Mouse (Mus musculus) NIH3T3 (cell line): ENCODE data around the gene Sdr42e1.

ENCODE experiments used
- DNase-seq: peaks from one replicate; pipeline ENCODE4 v3.0.0-alpha.2; 2012; ENCODE audit warnings: low read depth

The Sdr42e1 gene

DNA sequence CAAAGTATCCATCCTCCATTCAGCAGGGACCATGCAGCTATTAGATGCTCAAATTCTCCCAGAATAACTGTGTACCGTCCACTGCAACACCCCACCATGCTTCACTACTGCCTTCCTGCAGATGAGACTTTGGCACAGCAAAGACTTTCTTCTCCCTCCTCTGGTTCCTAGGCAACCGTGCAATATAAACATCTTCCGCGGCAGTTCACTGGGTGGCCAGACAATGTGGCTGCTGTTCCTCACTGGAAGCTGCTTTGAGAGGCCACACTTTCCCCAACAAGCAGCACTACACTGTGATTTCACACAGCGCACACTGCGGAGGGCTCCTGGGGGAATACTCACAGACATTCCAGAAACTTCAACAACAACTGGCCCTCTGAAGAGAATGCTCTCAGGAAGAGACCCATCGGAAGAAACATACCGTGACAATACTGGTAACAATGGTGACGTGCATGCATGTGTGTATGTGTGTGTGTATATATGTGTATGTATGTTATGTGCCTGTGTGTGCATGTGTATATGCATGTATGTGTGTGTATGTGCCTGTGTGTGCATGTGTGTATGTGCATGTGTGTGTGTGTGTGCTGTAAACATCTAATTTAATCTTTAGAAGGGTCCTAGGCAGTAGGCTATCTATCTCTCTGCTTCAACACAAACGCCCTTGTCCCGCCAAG is 13.0 kb downstream of the Sdr42e1 start:
- DNase-seq, result no peak

DNA sequence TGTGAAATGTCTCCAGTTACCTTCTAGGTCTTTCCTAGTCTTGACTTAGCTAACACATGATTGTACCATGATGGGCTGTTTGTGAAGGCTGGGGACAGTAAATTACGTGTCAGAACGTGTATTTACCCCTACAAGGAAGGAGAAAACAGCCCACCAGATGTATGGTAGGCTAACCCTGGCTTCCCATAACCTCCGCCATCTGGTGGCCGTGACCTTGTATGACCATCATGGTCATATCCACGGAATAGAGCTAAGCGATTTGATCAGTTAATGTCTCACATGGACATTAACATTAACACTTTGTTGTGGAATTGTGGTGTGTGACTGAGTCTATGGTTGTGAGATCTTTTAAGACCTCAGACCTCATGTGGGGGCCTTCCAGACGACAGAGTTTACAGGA is 14.5 kb downstream of the Sdr42e1 start:
- DNase-seq, result no peak

DNA sequence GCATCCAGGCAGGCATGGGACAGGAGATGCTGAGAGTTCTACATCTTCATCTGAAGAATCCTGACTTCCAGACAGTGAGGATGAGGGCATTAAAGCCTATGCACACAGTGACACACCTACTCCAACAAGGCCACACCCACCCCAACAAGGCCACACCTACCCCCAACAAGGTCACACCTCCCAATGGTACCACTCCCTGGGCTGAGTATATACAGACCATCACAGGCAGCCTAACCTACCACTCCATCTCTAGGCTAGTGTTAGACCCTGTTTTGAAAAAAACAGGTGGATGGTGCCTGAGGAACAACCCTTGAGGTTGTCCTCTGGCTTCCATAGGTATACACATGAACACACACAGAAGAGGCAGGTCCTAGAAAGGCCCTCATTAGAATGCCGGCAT is 21.2 kb downstream of the Sdr42e1 start:
- DNase-seq, result no peak

DNA sequence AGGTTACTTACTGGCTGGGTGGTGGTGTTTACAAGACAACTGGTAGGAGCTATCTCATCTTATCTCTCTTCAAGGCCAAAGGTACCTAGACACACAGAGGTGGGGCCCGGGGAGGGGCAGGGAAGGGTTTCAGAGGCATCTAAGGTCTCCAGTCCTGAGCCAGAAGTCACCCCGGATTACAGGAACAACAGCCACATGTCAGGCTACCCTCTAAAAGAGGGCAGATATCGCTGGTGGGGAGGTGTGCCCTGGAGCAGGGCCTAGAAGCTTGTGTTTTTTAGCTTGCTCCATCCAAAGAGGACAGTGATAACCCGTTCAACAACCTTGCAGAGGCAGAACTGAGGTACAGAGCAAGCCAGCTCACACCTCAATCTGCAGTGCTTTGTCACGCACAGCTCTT is 27.0 kb downstream of the Sdr42e1 start:
- no peak for DNase-seq

DNA sequence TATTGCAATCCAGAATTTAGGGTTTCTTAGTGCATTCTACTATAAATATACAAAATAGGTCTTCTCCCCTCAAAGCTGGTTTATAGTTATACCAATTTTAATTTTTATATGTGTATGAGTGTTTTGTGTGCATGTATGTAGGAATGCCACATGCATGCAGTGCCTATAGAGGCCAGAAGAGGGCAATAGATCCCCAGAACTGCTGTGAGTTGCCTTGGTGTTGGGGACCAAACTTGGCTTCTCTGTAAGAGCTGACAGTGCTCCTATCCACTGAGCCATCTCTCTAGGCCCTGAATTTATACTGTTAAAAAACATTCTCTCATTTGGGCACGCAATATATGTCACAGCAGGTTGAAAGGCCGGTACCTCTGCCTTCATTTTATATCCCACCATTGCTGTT is 27.5 kb downstream of the Sdr42e1 start:
- peak; percentile 62 for DNase-seq

DNA sequence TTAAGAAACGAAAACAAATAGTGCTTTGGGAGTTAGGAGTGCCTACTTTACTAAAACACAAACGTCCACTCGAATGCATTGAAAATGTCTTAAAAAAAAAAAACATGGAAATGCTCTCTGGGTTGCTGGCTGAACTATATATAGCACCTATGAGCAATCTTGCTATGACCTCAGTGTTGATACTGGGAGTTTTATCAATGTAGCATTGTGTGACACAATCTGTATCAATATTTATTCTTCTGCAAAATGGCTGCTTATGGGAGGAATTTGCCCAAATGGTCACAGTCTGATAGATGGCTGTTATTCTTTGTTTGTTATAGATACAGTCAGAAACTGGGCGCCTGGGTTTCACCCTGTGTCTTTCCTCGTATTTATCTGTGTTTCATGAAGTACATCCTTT is 28.0 kb downstream of the Sdr42e1 start:
- no peak for DNase-seq

DNA sequence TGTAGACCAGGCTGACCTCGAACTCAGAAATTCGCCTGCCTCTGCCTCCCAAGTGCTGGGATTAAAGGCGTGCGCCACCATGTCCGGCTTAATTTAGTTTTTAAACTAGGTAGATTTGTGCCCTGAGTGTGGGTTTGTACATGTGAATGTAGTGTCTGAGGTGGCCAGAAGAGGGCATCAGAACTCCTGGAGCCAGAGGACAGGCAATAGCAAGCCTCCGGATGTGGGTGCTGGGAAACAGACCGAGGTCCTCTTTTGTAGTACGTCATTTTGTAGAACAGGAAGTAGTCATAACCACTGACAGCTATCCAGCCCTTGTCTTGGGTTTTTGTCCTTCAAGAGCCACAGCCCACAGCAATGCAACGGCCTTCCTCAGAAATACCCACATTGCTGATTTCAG is 33.9 kb downstream of the Sdr42e1 start:
- no peak for DNase-seq

DNA sequence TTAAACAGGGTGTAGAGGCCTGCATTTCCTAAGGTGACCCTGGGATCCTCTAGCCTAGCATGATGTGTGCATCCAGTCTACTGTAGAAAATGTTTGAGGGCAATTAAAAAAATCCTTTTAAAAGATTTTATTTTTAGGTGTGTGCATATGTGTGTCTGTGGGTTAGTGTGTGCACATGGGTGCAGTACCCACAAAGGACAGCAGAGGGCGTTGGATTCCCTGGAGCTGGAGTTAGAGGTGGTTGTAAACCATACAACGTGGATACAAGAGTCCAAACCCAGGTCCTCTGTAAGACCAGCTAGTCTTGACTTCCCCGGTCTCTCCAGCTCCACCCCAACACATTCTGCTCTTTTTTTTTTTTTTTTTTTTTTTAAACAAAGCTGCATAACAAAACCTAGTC is 36.0 kb downstream of the Sdr42e1 start:
- no peak for DNase-seq

DNA sequence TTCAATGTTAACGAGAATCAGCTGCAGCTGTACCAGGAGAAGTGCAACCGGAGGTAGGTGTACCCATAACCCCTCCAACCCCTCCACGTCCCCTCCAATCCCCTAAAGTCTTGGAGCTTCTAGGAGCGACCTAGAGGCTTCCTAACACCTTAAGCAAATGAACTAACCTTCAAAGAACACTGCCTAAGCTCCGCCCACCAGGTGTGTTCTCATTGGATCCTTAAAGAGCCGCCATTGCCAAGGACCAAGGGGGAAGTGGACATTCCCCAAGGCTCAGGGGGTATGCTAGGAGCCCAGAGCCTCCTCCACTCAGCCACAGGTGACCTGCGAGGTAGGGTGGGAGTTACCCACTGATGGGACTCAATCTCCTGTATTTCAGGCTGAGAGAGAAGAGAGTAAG is 39.1 kb downstream of the Sdr42e1 start:
- DNase-seq, result no peak

DNA sequence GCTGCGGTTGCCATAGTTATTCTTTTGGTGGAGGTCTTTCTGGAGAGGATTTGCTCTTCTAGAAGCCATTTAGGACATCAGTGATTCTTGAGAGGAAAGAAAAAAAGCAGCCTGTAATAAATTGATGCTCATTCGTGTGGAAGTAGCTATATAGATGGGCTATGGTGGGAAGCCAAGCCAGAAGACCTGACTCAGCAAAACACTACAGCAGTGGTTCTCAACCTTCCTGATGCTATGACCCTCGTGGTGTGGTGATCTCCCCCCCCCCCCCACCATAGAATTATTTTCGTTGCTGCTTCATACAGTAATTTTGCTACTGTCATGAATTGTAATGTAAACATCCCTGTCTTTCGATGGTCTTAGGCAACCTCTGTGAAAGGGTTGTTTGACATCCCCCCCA is 41.0 kb downstream of the Sdr42e1 start:
- no peak for DNase-seq

DNA sequence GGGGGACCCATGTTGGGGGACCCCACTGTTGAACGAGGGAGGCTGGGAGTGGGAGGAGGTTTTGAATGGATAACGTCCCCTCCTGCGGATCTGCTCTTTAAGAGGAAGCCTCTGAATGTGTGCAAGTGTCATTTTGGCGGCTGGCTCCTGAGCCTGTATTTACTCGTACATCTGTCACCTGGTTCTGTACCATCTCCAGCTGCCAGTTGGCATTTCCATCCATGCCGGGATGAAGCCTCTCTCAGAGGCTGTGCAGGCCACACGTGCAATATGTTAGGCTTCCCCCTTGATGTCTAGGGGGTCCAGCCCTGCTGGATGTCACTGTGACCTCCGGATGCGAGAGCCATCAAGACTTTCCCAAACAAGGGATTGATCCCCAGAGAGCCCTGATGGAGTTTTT is 46.4 kb downstream of the Sdr42e1 start:
- DNase-seq, result no peak

DNA sequence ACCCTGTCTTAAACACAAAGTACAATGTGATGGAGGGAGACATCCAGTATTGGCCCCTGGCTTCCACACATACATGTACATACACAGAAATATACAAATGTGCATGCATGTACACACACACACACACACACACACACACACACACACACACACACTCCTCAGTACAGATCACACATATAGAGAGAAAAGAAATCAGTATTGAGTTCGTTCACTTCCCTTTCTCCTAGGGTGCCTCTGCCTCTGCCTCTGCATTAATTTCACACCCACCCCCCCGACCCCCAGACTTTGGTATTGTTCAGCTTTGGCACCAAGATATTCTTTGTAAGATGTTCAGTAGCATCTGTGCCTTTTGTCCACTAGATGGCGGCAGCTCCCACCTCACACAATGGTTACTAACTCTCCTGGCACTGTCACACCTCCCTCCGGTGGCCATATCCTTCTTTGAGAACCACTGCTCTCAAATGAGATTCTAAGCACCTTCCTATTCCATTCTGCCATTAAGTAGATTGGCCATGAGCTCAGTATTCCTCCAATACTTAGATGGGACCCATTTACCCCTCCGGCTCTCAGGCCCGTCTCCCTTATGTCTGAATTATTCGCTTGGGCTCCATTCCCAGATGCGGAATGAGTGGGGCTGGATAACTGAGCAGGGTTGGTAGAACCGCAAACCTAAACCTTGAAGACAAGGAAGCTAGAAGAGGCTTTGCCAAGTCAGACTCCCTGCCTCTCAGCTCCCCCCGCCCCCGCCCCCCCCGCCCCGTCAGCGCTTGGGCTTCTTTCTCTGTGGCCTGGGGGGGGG is 47.2 kb downstream of the Sdr42e1 start:
- DNase-seq, result peak; percentile 70

DNA sequence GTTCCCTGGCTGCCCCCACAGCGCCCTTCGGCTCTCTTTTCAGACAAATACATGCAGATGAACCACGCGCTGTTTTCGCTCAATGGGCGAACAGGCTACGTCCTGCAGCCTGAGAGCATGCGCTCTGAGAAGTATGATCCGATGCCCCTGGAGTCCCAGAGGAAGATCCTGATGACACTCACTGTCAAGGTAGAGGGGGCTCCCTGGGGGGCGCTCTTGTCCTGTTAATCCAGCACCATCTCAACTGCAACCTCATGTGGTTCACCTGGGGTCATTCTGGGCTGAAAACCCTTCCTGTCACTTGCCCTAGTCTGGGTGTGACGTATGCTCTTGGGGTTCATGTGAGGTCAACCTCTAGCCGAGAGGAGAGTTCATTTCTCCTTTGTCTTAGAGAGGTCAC is 60.6 kb downstream of the Sdr42e1 start:
- no peak for DNase-seq
